Mouse (Mus musculus) hindbrain, embryonic 13.5 days (tissue): ENCODE data around the gene Znfx1. TPM values are rescaled to one million over a fixed set of nuclear protein-coding genes. Genes with fewer than 3 reads are reported as not detected.
"Not testable (repeated sequence)": the region's sequence is repeated elsewhere in the genome, so short reads cannot be mapped to it uniquely, and the experiment has no call there.

Experiments
- ATAC-seq: fragments of 200-750 bp; cut with Nextera tagmentation; 2 replicates; pipeline ENCODE4 v1.8.0; 2017; ENCODE audit warnings: moderate TSS enrichment; ENCODE audit not compliant: low FRiP score
- H3K27ac ChIP-seq: fragments of 300-500 bp; sonication (generic); 2 replicates; pipeline ENCODE4 v1.5.1; 2015; ENCODE audit warnings: inconsistent platforms, mild to moderate bottlenecking, moderate library complexity
- H3K27me3 ChIP-seq: fragments of 300-500 bp; sonication (generic); 2 replicates; pipeline ENCODE4 v1.6.1; 2015; ENCODE audit warnings: mild to moderate bottlenecking, inconsistent platforms
- H3K36me3 ChIP-seq: fragments of 300-500 bp; sonication (generic); 2 replicates; pipeline ENCODE4 v1.6.1; 2015; ENCODE audit warnings: mild to moderate bottlenecking, inconsistent platforms
- H3K4me1 ChIP-seq: fragments of 300-500 bp; sonication (generic); replicated peaks from 2 replicates; pipeline ENCODE4 v1.6.1; 2015; ENCODE audit warnings: inconsistent platforms
- H3K4me2 ChIP-seq: fragments of 300-500 bp; sonication (generic); 2 replicates; pipeline ENCODE4 v1.6.1; 2015; ENCODE audit warnings: inconsistent platforms, mild to moderate bottlenecking, moderate library complexity
- H3K4me3 ChIP-seq: fragments of 300-500 bp; sonication (generic); 2 replicates; pipeline ENCODE4 v1.5.1; 2015; ENCODE audit warnings: mild to moderate bottlenecking, inconsistent platforms
- H3K9ac ChIP-seq: fragments of 300-500 bp; sonication (generic); 2 replicates; pipeline ENCODE4 v1.6.1; 2015; ENCODE audit warnings: mild to moderate bottlenecking, inconsistent platforms
- H3K9me3 ChIP-seq: fragments of 300-500 bp; sonication (generic); 2 replicates; pipeline ENCODE4 v1.6.1; 2016; ENCODE audit warnings: inconsistent platforms
- WGBS: fragments of 180-500 bp; shearing (Covaris S2); methylation state at CpG from one replicate; pipeline ENCODE4 v1.1.7; 2015; 5-methylcytosine and 5-hydroxymethylcytosine counted together
- polyA plus RNA-seq: library from polyadenylated mRNA; unstranded; fragments of >200 nt; fragmentation: Nextera tagmentation; extraction: Ambion mirVana; gene quantifications from 2 replicates; pipeline ENCODE4 v1.2.1, GENCODE M21; 2015

Gene Znfx1
- polyA plus RNA-seq, 1 experiment from 2014 or later, result 6.5 TPM

- Histone ChIP-seq H3K27ac (no peak overlapping the region), H3K4me3 (no peak overlapping the region), H3K27me3 (no peaks in the 10 kb centered on the region), H3K36me3 (peaks cover 100% of the 10 kb centered on the region), H3K4me1 (no peaks in the 10 kb centered on the region), H3K9me3 (no peaks in the 10 kb centered on the region), H3K9ac (no peak overlapping the region), H3K4me2 (no peak overlapping the region)
- no peak for ATAC-seq
- WGBS, result 90% methylated on average over 6 of the region's 6 CpGs
Measured at GRCm38 (mm10) chr2:167038297-167038696, 24.5 kb downstream of the Znfx1 start.

DNA sequence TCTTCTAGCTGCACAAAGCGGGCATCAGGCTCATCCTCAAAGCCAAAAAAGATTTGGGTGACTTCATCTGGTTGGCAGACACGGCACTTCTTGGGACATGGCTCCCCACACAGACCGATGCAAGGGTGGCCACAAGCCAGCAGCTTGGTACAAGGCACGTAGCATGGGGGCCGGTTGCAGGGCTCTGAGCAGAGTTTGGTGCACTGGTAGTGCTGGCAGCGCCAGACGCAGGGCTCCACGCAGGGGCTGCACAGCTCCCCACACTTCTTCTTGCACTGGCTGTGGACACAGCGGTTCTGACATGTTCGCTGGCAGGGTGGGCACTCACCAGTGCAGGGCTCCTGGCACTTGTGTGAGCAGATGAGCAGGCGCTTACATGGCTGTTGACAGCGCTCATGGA lies 25.1 kb downstream of the Znfx1 start:
- Histone ChIP-seq H3K9ac (no peak overlapping the region), H3K9me3 (no peaks in the 10 kb centered on the region), H3K27ac (no peak overlapping the region), H3K4me1 (no peaks in the 10 kb centered on the region), H3K4me2 (no peak overlapping the region), H3K27me3 (no peaks in the 10 kb centered on the region), H3K36me3 (peaks cover 99% of the 10 kb centered on the region), H3K4me3 (no peak overlapping the region)
- 95% methylated on average over 12 of the region's 12 CpGs for WGBS
- ATAC-seq, result no peak

DNA sequence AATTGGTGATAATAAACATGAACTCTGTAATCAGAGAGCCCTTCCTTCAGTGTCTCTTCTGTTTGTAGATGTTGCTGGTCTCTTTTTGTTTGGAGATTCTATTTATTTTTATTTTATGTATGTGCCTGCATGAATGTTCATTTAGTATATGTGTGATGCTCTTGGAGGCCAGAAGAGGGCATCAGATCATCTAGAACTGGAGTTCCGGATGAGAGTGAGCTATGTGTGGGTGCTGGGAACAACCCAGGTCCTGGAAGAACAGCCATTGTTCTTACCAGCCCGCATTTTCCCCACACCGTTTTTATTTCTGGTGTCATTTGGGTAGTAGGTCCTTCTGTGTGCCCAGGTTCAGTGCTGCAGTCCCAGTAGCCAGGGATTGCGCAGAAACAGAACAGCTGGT lies 32.3 kb downstream of the Znfx1 start:
- H3K4me1 ChIP-seq, result no peaks in the 10 kb centered on the region
- H3K36me3 ChIP-seq, result peaks cover 95% of the 10 kb centered on the region
- no peak for ATAC-seq
- no peak overlapping the region for H3K9ac ChIP-seq
- no peak overlapping the region for H3K4me2 ChIP-seq
- H3K9me3 ChIP-seq, result no peaks in the 10 kb centered on the region
- 91% methylated on average over 4 of the region's 4 CpGs for WGBS
- no peaks in the 10 kb centered on the region for H3K27me3 ChIP-seq
- no peak overlapping the region for H3K4me3 ChIP-seq
- H3K27ac ChIP-seq, result no peak overlapping the region

- Histone ChIP-seq H3K27ac (no peak overlapping the region), H3K27me3 (no peaks in the 10 kb centered on the region), H3K36me3 (peaks cover 92% of the 10 kb centered on the region), H3K9ac (no peak overlapping the region), H3K9me3 (no peaks in the 10 kb centered on the region), H3K4me1 (no peaks in the 10 kb centered on the region), H3K4me2 (no peak overlapping the region), H3K4me3 (no peak overlapping the region)
- no peak for ATAC-seq
- WGBS, result 95% methylated on average over 7 of the region's 7 CpGs
Measured at GRCm38 (mm10) chr2:167028553-167028952, 34.3 kb downstream of the Znfx1 start.

DNA sequence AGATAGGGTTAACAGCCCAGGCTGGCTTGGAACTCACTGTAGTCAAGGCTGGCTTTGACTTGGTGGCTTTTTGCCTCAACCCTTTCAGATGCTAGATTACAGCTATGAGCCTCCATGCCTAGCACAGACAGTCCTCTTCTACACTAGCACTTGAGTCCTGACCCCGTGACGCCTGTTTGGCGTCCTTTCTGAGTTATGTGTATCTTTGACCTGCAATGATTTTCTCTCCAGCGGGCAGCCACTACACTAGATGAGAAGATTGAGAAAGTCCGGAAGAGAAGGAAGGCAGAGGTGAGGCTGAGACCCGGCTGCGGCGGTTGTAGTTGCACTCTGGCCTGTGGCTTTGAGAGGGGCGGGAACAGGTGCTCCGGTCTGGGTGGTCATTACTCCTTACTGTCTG lies 43.4 kb downstream of the Znfx1 start:
- H3K36me3 ChIP-seq, result peaks cover 59% of the 10 kb centered on the region
- no peak overlapping the region for H3K9ac ChIP-seq
- H3K4me2 ChIP-seq, result no peak overlapping the region
- no peaks in the 10 kb centered on the region for H3K9me3 ChIP-seq
- WGBS, result 95% methylated on average over 10 of the region's 10 CpGs
- no peak overlapping the region for H3K27ac ChIP-seq
- peaks cover 18% of the 10 kb centered on the region for H3K4me1 ChIP-seq
- H3K27me3 ChIP-seq, result no peaks in the 10 kb centered on the region
- H3K4me3 ChIP-seq, result no peak overlapping the region
- no peak for ATAC-seq

GRCm38 (mm10) chr2:167015382-167015718 lies 47.5 kb downstream of the Znfx1 start:
- Histone ChIP-seq H3K27me3 (0 out of 2 replicates have a peak, but pooled peaks cover under 1% of the 10 kb centered on the region), H3K27ac (peak overlapping the region; percentile 26; the same call in 1 of the 2 replicates), H3K4me3 (peak overlapping the region; percentile 93), H3K4me2 (peak overlapping the region; percentile 95), H3K9me3 (no peaks in the 10 kb centered on the region), H3K9ac (peak overlapping the region; percentile 90), H3K36me3 (peaks cover 25% of the 10 kb centered on the region), H3K4me1 (peaks cover 18% of the 10 kb centered on the region)
- peak; percentile 75; the same call in 1 of the 2 replicates for ATAC-seq
- whole genome bisulfite sequencing, result 0% methylated on average over 21 of the region's 21 CpGs

DNA sequence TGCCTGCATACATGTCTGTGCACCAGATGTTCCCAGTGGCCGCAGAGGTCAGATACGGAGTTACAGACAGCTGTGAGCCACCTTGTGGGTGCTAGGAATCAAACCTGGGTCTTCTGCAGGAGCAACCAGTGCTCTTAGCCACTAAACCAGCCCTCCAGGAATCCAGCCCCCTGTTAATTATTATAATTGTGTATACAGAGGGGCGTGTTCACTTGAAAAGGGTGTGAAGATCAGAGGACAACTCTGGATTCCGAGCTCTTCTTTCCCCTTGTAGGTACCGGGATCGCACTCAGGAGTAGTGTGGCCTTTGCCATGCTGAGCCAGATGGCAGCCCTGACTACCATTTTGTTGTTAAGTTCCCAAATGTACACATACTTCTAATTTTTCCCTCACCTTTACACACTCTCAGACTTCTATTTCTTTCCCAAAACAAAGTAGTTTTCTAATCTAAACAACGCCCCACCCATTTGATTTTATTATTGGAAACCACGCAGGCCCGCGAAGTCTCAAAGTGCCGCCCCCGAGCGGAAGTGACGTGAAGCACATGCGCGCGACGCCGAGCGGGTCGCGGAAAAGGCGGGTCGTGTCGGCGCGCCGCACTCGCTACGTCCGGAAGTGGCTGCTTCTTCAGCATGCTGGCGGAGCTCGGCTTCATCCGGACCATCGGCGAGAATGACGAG lies 48.0 kb downstream of the Znfx1 start, which contains the start of gene Ddx27:
Gene Ddx27 (plus strand): TSS at position 492 of the 680 bp plus-strand sequence.
- Histone ChIP-seq H3K4me2 (peak within 1 kb of the TSS; percentile 95), H3K9me3 (no peaks in the 10 kb centered on the region), H3K9ac (peak within 1 kb of the TSS; percentile 90), H3K4me3 (peak within 1 kb of the TSS; percentile 93), H3K4me1 (peaks cover 18% of the 10 kb centered on the region), H3K27ac (peak within 1 kb of the TSS; percentile 85), H3K36me3 (peaks cover 20% of the 10 kb centered on the region), H3K27me3 (0 out of 2 replicates have a peak, but pooled peaks cover 4% of the 10 kb centered on the region)
- ATAC-seq, result peak; percentile 90
- 2% methylated on average over 37 of the region's 37 CpGs for WGBS

GRCm38 (mm10) chr2:167010546-167010945 lies 52.3 kb downstream of the Znfx1 start:
- Histone ChIP-seq H3K9me3 (no peaks in the 10 kb centered on the region), H3K9ac (no peak overlapping the region), H3K27ac (no peak overlapping the region), H3K4me1 (peaks cover 4% of the 10 kb centered on the region), H3K36me3 (no peaks in the 10 kb centered on the region), H3K4me2 (no peak overlapping the region), H3K4me3 (no peak overlapping the region), H3K27me3 (peaks cover 12% of the 10 kb centered on the region; the same call in 1 of the 2 replicates)
- no peak for ATAC-seq
- WGBS, result 87% methylated on average over 3 of the region's 3 CpGs

GRCm38 (mm10) chr2:167009483-167009882 lies 53.3 kb downstream of the Znfx1 start:
- H3K4me3 ChIP-seq, result no peak overlapping the region
- H3K27ac ChIP-seq, result no peak overlapping the region
- H3K9ac ChIP-seq, result no peak overlapping the region
- H3K27me3 ChIP-seq, result peaks cover 12% of the 10 kb centered on the region; the same call in 1 of the 2 replicates
- H3K4me2 ChIP-seq, result no peak overlapping the region
- 83% methylated on average over 4 of the region's 4 CpGs for WGBS
- no peak for ATAC-seq
- H3K9me3 ChIP-seq, result no peaks in the 10 kb centered on the region
- H3K4me1 ChIP-seq, result peaks cover under 1% of the 10 kb centered on the region
- no peaks in the 10 kb centered on the region for H3K36me3 ChIP-seq

DNA sequence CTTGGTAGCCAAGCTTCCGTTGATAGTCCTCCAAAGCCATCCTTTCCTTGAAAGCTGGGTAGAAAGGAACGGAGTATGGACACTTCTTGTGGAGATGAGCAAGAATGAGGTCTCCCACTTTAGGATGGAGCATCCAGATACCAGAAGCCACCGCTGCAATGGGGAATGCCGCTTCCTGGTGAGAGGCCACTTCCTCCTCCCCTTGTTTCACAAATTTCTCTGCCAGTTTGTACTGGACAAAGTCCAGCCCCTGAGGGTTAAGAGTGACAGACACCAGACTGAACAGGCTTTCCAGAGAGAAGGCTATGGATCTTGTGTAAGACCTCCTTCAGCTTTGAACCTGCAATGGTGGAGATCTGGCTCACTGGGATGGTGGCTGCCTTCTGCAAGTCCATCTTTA lies 55.2 kb downstream of the Znfx1 start:
- 78% methylated on average over 4 of the region's 4 CpGs for WGBS
- not testable (repeated sequence) for H3K4me3 ChIP-seq

GRCm38 (mm10) chr2:167007001-167007491 lies 55.8 kb downstream of the Znfx1 start:
- H3K9me3 ChIP-seq, result no peaks in the 10 kb centered on the region
- no peak overlapping the region for H3K4me3 ChIP-seq
- no peak overlapping the region for H3K27ac ChIP-seq
- H3K27me3 ChIP-seq, result peaks cover 12% of the 10 kb centered on the region; the same call in 1 of the 2 replicates
- ATAC-seq, result no peak
- H3K36me3 ChIP-seq, result no peaks in the 10 kb centered on the region
- H3K4me1 ChIP-seq, result no peaks in the 10 kb centered on the region
- no peak overlapping the region for H3K9ac ChIP-seq
- 77% methylated on average over 13 of the region's 13 CpGs for WGBS
- no peak overlapping the region for H3K4me2 ChIP-seq

More for the DNA sequence above, 55.2 kb downstream of the Znfx1 start:
- not testable (repeated sequence) for H3K4me2 ChIP-seq, ATAC-seq, H3K9me3 ChIP-seq, H3K36me3 ChIP-seq, H3K27ac ChIP-seq, H3K4me1 ChIP-seq, H3K9ac ChIP-seq
- peaks cover 12% of the 10 kb centered on the region; the same call in 1 of the 2 replicates for H3K27me3 ChIP-seq

DNA sequence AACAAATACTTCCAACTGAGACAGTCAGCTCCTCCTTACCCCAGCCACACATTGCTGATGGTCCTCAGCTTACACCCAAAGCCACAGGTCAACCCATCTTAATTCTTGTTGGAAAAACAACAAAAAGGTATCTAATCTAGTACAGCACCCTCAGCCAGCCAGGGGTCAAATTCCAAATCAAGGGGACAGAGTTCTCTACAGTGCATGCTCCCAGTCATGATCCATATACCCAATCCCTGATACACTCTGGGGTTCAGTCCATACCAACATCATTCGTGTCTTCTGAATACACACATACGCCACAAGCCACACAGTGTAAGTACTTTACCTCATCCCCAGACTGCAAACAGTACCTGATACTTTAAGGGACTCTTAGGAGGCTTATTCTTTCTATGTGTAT lies 56.5 kb downstream of the Znfx1 start:
- Histone ChIP-seq H3K36me3 (no peaks in the 10 kb centered on the region), H3K4me1 (no peaks in the 10 kb centered on the region), H3K4me3 (no peak overlapping the region), H3K4me2 (no peak overlapping the region), H3K9ac (no peak overlapping the region), H3K9me3 (no peaks in the 10 kb centered on the region), H3K27ac (no peak overlapping the region), H3K27me3 (peaks cover 12% of the 10 kb centered on the region; the same call in 1 of the 2 replicates)
- WGBS, result 93% methylated on average over 2 of the region's 2 CpGs
- no peak for ATAC-seq
